Mouse (Mus musculus) C3H10T1/2 (cell line): ENCODE results near the gene Gng10. TPM values are rescaled to one million over a fixed set of nuclear protein-coding genes. Genes with fewer than 3 reads are reported as not detected.

Source experiments
- polyA plus RNA-seq, 2 experiments: library from polyadenylated mRNA; unstranded; fragments of >200 nt; fragmentation: generic; extraction: Trizol; gene quantifications; one replicate each; pipeline ENCODE4 v1.2.1; 2012; ENCODE audit warnings: missing spikeins in 2 of 2

Gng10 gene
- polyA plus RNA-seq, result 100 to 1,000 TPM in 1 of 2 experiments, 10 to 100 TPM in 1; 16.6 to 103 TPM

DNA sequence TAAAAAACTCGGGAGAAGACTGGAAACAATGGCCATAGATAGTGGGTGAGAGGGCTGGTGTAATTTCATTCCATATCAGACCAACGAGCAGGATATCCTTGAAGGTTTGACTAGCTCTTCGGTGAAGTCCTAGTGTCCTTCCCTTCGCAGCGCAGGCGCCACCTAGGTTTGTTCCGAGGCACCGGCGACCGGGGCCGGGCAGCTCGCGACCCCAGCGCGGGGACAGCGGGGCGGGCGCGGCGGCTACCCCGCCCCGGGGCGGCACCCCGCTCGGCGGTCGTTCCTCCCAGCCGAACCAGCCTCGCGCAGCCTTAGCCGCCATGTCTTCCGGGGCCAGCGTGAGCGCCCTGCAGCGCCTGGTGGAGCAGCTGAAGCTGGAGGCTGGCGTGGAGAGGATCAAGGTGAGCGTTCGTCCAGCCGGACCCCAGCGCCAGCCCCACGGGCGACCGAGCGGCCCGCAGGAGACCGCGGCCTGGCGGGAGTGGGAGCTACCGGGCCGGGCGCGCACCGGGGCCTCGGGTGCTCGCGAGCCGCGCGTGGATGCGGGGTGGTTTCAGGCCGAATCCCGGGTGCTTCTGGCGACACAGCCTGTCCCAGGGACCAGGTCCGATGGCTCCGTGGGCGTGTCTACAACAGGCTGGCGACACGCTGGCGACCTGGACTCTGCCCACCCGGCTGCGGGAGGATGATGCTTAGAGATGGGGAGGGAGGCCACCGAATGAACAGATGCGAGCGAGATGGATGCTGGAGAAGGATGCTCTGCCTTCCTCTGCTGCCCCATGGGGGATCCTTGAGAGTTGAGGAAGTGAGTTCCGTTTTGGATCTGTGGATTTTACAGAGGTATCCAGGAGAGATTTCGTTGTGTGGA lies at the start of gene Gng10:
Gene Gng10 (plus strand): TSS at position 171 of the 868 bp plus-strand sequence.

DNA sequence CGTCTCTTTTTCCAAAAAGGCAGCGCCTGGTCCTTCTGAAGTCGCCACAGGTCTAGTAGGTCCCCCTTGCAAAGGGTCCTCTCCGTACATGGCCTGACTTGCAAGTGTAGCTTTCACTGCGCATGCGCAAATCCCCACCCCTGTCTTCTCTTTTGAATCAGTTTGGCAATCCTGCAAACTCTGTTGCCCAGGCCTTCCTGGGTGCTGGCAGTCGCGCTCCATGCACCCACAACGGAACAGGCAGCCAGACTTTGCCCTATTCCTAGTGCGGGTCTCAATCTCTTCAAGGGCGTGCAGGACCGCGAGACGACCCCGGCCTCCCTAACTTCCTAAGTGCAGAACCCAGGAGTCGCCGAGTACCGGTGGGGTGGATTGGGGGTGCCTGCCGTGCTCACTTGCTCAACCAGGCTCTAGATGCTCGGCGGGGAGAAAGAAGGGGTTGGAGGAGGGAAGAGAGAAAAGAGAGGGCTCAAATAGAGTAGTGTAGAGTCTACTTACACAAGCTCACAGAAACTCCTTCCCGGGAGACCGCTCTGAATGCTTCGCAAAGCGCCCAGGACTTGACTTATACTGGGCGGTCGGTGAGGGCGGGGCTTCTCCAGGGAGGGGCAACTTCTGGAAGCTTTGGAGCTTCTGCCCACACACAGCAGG lies 48.2 kb upstream of the Gng10 start, which contains the start of gene Ptgr1:
Gene Ptgr1 (minus strand): TSS at position 580 of the 651 bp plus-strand sequence.

DNA sequence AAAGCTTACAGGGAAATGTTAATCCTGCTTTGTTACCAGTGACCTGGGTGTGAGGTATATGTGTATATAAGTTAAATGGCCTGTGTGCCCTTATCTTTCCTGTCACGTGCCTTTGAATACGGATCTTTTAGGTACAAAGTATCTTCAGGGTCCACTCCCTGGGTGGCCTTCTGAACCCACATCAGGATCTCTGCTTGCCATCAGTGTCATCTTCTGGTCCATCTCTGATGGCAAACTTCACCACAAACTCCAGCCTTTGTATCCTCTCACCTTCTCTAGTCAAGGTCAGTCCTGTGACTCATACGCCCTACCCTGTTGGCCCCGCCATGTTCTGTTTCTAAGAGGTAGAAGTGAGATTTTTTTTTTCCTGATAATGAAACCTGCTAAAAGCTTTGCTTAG lies 40.1 kb upstream of the Gng10 start, which contains the start of gene Dnajc25:
Gene Dnajc25 (plus strand): TSS at position 301 of the 400 bp plus-strand sequence.

DNA sequence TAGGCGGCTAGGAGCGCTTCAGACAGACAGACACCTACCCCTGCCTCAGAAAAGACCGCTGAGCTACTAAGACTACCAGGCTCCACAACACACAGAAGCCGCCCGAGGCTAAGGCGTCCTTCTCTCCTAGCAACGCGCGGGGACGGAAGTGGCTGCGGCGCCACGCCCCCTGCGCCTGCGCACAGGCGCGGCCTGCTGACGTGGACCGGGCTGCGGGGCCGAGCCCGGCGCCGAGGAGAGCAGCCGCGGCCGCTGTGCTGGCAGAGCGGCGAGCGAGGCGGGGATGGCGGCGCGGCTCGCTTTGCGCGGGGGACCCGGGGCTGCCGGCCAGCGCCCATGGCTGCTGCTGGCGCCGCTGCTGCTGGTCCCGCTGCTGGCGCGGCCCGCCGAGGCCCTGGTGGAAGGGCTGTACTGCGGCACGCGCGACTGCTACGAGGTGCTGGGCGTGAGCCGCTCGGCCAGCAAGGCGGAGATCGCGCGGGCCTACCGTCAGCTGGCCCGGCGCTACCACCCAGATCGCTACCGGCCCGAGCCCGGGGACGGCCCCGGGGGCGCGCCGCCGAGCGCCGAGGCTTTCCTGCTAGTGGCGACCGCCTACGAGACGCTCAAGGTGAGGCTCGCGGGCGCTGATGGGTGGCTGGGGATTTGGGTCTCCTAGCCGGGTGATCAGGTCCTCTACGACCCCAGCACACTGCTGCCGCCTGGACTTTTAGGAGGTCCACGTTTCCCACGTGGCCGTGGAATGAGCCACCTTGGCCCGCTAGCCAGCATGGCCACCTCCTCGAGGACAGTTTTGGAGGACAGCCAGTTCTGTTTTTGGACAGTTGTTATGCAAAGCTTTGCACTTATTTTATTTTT lies 31.7 kb upstream of the Gng10 start, which contains the start of gene Gm20503:
Gene Gm20503 (plus strand): TSS at position 263 of the 858 bp plus-strand sequence.

Other genes with a start within 250 kb of the Gng10 start
- under 1 TPM in 1 of 2 experiments, not detected in 1; 0.02 TPM for gene Olfr267, start 247.4 kb upstream of the Gng10 start, polyA plus RNA-seq
- 10 to 100 TPM in 1 of 2 experiments, 1 to 10 TPM in 1; 1.8 to 19.5 TPM for gene Ecpas, start 122.3 kb upstream of the Gng10 start, polyA plus RNA-seq
- under 1 TPM in 1 of 2 experiments, not detected in 1; 0.05 TPM for gene Zkscan16, start 91.5 kb upstream of the Gng10 start, polyA plus RNA-seq
- 10 to 100 TPM in 1 of 2 experiments, 1 to 10 TPM in 1; 7.5 to 42.7 TPM for gene Ptgr1, start 48.0 kb upstream of the Gng10 start, polyA plus RNA-seq
- 1 to 10 TPM; 3.0 to 8.9 TPM for gene Dnajc25, start 40.0 kb upstream of the Gng10 start, polyA plus RNA-seq
- under 1 TPM in 1 of 2 experiments, not detected in 1; 0.77 TPM for gene Gm20503, start 31.9 kb upstream of the Gng10 start, polyA plus RNA-seq
- not detected for gene AI481877, start 103.9 kb downstream of the Gng10 start, polyA plus RNA-seq
- gene Ugcg, start 154.2 kb downstream of the Gng10 start, polyA plus RNA-seq, result 1 to 10 TPM in 1 of 2 experiments, under 1 TPM in 1; 0.54 to 5.7 TPM